Mouse (Mus musculus): ENCODE measurements around the gene Agbl2. TPM values are rescaled to one million over a fixed set of nuclear protein-coding genes. Genes with fewer than 3 reads are reported as not detected.
"Not testable (repeated sequence)": the region's sequence is repeated elsewhere in the genome, so short reads cannot be mapped to it uniquely, and the experiment has no call there.

Agbl2 gene
- total RNA-seq, 4 experiments from 2014 or later, result 0.78 to 1.0 (median 1.00) TPM

DNA sequence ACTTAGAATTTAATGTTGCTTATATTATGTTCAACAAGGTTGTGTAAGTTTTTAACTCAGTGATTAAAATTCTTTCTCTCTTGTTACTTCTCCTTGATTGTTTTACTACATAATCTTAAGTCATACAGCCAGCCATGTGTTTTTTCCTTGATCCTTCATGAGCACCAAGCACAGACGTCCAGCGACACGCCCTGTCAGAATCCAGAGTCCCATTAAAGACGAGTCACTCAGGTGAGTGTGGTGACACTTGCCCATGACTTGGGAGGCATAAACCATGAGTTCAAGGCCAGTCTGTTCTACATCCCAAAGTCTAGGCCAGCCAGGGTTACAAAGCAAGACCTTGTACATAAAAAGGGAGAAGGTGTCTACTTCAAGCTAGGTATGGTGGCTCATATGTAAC lies 33.6 kb downstream of the Agbl2 start:
- no peak for DNase-seq

- DNase-seq, result no peak
Measured at GRCm38 (mm10) chr2:90818710-90819109, 36.2 kb downstream of the Agbl2 start.

DNA sequence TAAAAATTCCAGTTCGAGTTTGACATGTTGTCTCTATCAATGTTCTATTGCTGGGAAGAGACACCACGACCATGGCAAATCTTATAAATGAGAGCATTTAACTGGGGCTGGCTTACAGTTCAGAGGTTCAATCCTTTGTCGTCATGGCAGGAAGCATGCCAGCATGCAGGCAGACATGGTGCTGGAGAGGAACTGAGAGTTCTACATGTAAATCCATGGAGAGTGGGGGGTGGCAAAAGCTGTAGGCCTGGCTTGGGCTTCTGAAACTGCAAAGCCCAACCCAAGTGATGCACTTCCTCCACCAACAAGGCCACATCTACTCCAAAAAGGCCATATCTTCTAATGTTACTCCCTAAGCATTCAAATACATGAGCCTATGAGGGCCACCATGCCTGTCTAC lies 38.4 kb downstream of the Agbl2 start:
- DNase-seq, result no peak

DNA sequence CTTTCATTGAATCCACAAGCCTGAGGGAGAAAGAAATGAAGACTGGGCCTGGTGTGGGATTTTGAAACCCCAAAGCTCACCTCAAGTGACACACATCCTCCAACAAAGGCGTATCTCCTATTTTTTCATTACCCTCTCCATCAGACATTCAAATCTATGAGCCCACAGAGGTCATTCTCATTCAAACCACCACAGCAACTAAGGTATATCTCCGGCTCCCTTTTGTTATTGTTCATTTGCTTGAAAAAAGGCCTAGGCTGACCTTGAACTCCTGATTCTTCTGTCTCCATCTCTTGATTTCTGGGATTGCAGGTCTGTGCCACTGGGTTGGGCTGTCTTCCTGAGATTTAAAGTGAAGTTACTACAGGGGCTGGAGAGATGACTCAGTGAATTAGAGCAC lies 40.5 kb downstream of the Agbl2 start:
- DNase-seq, result no peak

GRCm38 (mm10) chr2:90823781-90824180 lies 41.3 kb downstream of the Agbl2 start:
- DNase-seq, result no peak

GRCm38 (mm10) chr2:90824528-90824927 lies 42.0 kb downstream of the Agbl2 start:
- not testable (repeated sequence) for DNase-seq

DNA sequence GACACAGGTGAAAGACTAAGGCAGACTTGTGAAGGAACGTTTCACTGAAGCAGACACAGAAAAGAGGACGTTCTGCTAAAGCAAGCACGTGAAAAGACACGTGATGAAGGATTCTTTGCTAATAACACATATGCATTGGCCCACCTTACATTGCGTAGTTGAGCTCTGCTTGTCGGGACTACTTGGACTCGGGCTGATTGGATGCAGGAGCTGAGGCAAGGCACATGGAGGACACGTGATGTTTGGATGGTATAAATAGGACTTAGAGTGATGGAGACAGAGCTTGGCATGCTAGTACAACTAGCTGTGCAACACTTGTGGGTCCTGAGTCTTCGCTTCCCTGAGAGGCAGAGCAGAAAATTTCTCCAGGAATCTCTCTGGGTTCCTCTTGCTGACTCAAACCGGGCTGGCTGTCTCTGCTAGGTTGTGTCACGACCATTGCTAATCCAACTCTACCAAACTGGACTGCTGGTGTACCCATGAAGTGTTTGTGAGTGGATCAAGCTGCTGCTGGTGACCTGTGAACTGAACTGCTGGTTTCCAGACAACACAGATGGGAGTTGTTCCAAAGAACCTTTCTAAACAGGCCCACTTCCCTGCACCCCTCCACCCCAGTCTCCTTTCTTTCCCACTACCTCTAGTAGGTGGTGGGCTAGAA lies 43.1 kb downstream of the Agbl2 start:
- DNase-seq, result no peak

DNA sequence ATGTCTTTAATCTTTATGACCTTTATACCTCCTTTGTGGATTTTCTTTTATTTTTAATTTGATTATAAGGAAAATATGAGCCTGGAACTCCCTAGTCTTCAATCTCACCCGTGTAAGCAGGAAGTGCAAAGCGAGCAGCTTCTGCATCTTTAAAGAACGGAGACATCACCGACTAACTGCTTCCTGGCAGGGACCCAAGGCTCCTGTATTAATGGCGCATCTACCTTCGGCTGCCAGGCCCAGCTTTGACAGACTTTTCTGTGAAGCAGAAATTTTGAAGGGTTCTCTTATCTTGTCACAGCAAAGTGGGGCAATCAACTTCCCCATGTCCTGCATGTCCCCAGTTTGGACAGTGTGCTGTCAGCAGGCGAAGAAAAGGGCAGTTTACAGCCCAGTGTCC lies 46.2 kb downstream of the Agbl2 start:
- DNase-seq, result no peak

GRCm38 (mm10) chr2:90833502-90833901 lies 51.0 kb downstream of the Agbl2 start:
- no peak for DNase-seq

- no peak for DNase-seq
Measured at GRCm38 (mm10) chr2:90838621-90839020, 56.1 kb downstream of the Agbl2 start.

GRCm38 (mm10) chr2:90843666-90844065 lies 61.1 kb downstream of the Agbl2 start:
- DNase-seq, result no peak

DNA sequence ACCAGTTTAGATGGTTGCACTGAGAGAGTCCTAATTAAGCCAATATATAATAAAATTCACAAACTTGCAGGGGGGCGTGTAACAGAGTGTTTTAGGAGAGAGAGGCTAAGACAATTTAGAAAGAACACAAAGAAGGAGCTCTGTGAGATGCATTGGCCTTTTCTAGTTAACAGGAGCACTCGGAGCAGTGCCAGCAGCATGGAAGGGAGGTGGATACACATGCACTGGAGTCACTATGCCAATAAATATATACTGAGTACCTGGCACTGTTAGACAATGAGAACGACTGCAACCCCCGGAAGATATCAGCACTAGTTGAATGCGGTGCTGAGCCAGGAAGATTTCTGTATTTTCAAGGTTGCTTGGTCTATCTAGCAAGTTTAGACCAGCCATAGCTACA lies 61.7 kb downstream of the Agbl2 start:
- no peak for DNase-seq

DNA sequence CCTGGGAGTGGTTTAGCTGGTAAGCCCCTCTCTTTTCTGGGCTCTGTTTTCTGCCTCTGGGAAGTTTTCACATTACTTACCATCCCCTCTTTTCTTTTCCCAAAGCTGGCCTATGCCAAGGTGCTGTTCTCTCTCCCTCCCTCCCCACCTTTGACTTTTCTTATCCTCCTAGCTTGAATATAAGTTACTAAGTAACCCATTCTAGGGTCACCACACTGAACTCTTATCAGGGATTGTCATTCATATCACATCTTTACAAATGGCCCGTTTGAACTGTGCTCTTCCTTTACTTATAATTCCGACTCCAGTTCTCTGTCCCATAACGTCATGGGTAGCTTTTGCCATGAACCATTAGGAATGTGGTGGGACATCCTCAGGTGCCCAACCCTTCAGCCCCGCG lies 62.7 kb downstream of the Agbl2 start:
- DNase-seq, result no peak

DNA sequence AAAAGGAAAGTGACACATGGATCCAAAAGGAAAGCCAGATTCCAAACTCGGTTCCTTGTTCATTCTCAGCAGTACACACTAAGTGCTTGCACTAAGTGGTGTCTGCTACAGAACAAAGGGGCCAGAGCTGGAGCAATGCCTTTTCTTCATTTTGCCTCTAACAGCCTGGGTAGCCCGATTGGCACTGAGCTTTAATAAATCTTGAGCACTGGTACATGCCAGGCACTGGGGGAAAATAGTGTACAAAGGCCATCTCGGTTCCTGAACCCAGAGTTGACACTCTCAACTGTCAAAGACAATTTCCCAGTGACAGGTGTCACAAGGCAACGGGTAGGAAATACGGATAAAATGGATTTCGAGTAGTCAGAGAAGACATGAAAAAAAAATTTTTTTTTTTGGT lies 63.6 kb downstream of the Agbl2 start:
- DNase-seq, result peak; percentile 21

- DNase-seq, result no peak
Measured at GRCm38 (mm10) chr2:90846597-90846954, 64.0 kb downstream of the Agbl2 start.

- peak; percentile 98 for DNase-seq
Measured at GRCm38 (mm10) chr2:90846955-90847680, 64.6 kb downstream of the Agbl2 start, which contains the start of gene Mtch2. TSS of gene Mtch2 (plus strand) at chr2:90847155.

DNA sequence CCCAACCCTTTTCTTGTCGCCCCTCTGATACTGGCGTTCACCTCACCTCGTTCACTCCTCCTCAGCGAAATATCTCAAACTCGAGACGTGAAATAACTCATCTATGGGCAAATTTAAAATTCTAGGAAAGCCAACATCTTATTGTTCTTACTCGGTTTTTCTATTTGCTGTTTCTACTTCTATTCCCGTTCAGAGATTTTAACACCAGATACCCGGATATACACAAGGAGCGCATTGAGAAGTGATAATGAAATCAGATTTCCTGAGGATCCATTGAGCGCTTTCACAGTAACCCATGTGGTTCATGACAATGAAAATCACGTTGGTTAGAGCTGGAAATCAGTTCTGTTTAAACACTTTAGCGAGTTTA lies 65.1 kb downstream of the Agbl2 start:
- no peak for DNase-seq

DNA sequence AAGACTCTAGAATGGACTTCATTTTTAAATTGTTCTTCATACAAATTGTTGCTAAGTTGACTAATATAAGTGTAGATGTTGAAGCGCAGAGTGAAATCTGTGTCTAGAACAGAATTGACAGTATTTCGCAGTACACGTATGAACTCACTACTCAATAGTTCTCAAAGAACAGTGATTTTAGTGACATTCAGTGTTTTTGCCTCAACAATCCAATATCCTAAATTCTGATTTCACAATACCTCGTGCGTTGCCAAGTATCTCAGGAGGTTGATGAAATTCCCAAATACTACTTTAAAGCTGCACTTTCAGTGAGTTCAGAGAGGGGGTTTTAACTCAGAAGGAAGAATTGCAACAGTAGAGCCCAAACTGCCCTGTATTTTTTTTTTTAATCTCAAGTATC lies 65.8 kb downstream of the Agbl2 start:
- DNase-seq, result no peak

DNA sequence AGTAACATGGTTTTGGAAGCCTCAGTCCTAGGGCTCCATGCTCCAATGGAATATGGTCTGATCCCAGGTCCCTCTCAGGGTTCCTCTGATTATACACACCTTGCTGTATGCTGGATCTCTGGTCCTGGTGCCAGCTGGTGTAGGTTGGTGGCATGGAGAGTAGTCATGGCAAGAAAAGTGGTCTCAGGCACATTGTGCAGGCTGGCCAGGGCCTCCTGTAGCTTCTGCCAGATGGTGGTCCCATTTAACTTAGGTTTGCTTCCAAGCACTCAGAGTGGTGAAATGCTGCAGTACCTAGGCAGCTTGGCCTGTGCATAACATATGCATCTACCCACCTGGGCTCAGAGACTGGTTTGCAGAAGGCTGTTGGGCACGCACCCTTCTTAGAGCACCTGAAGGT lies 67.9 kb downstream of the Agbl2 start:
- no peak for DNase-seq

GRCm38 (mm10) chr2:90861486-90861885 lies 79.0 kb downstream of the Agbl2 start:
- no peak for DNase-seq

- no peak for DNase-seq
Measured at GRCm38 (mm10) chr2:90864184-90864583, 81.7 kb downstream of the Agbl2 start.

DNA sequence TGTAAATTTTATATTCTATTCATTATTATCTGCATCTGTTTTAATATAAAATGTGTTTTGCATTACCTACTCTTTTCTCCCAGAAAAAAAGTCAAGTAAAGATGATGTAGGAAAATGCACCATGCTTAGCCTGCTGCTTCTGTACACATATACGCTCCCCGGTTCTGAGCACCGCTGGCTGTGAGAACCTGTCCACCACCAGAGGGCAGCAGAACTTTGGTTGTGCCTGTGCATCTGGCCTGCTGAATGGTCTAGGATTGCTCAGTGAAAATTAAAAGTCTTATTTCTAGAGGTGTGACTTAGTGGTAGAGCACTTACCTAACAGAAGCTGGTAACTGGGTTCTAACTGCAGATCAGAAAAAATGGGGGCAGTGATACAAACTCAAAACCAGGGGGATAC lies 84.0 kb downstream of the Agbl2 start:
- peak; percentile 70 for DNase-seq

DNA sequence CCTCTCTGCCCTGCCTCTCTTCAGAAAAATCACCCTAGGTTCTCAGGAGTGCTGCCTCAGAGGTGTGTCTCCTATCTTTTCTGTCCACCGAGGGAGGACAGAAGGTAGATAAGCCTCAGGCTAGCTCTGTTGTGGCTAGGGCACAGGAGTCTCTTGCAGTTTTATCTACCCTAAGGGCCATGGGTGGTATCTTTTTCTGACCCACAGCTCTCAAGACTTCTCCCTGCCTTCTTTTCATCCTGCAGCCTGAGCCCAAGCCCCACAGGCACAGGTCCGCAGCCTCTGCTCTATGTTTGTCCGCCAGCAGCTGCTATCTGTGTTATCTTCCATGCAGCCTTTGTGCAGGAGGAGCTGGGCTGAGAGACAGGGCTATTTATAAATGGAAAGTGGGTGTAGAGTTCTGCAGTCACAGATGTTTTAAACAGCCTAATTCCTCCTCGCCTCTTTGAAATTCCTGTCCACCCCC lies 87.6 kb downstream of the Agbl2 start:
- DNase-seq, result no peak
